Mouse (Mus musculus) embryonic fibroblast, embryonic 13.5 days (primary cell): ENCODE results near the gene Rdh19. TPM values are rescaled to one million over a fixed set of nuclear protein-coding genes. Genes with fewer than 3 reads are reported as not detected.

Experiments
- H3K27ac ChIP-seq: 2 replicates; pipeline ENCODE4 v1.5.1; 2012; ENCODE audit warnings: low read length, control low read depth, inconsistent platforms; ENCODE audit not compliant: insufficient read depth
- H3K4me1 ChIP-seq: 2 replicates; pipeline ENCODE4 v1.6.1; 2011; ENCODE audit warnings: low read length; ENCODE audit not compliant: control insufficient read depth, insufficient read depth
- H3K4me3 ChIP-seq: 2 replicates; pipeline ENCODE4 v1.5.1; 2011; ENCODE audit warnings: mild to moderate bottlenecking, control low read depth, low read length; ENCODE audit not compliant: insufficient read depth
- CTCF ChIP-seq: IDR thresholded peaks from 2 replicates; pipeline ENCODE4 v1.5.1; 2011; ENCODE audit warnings: mild to moderate bottlenecking, control low read depth, low read length, moderate library complexity, borderline replicate concordance; ENCODE audit not compliant: insufficient read depth
- POLR2A ChIP-seq: IDR thresholded peaks from 2 replicates; pipeline ENCODE4 v1.6.1; 2011; ENCODE audit warnings: low read depth, mild to moderate bottlenecking, control low read depth, low read length, moderate library complexity
- polyA plus RNA-seq: library from polyadenylated mRNA; stranded (reverse); fragments of >200 nt; gene quantifications from 2 replicates; pipeline ENCODE4 v1.2.4, GENCODE M21; 2011; ENCODE audit warnings: low read depth; ENCODE audit not compliant: missing spikeins, insufficient read length

The Rdh19 gene
- polyA plus RNA-seq, 1 experiment: not detected

DNA sequence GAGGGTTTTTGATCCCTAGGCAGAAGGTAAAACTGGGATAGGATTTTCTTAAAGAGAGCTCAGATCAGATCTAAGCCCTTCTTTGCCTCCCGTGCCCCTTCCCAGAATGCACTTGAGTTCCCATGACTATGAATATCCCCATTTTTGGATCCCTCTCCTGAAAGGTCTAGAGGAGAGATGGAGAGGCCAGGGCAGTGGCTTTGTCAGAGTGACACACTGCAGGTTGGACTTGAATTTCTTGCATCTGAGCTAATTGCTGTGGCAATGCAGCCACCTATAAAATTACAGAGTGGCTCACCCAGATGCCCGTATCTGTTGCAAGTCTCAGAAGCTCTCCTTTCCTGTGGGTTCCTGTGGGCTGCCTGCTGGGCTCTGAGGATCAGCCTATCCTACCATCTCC, 48.5 kb downstream of the Rdh19 start, which contains the start of gene Sdr9c7:
Gene Sdr9c7, plus strand, starts transcription at position 301 of the 400 bp plus-strand sequence.
- H3K4me3 ChIP-seq: no peak within 1 kb of the TSS
- TF ChIP-seq CTCF (no peak), POLR2A (no peak)
- H3K27ac ChIP-seq: no peak within 1 kb of the TSS
- no peaks in the 10 kb centered on the region for H3K4me1 ChIP-seq

DNA sequence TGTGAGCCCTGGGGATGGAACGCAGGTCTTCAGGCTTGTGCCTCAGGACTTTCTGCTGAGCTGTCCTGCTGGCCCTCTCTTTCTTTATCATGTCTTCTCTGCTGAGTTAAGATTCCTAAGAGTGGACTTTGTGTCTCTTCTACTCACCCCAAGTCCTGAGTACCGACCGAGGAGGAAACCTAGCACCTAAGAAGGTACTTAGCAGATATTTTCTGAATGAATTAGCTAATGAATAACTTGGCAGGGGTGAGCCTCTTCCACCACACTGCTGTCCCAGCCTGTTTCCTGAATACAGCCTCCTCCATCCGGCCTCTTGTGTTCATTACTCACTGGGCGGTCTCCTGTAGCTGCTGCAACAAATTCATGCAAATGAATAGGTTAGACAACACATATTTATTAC, 50.1 kb downstream of the Rdh19 start:
- no peak overlapping the region for H3K4me3 ChIP-seq
- no peak overlapping the region for H3K27ac ChIP-seq
- TF ChIP-seq CTCF (no peak), POLR2A (no peak)
- no peaks in the 10 kb centered on the region for H3K4me1 ChIP-seq

DNA sequence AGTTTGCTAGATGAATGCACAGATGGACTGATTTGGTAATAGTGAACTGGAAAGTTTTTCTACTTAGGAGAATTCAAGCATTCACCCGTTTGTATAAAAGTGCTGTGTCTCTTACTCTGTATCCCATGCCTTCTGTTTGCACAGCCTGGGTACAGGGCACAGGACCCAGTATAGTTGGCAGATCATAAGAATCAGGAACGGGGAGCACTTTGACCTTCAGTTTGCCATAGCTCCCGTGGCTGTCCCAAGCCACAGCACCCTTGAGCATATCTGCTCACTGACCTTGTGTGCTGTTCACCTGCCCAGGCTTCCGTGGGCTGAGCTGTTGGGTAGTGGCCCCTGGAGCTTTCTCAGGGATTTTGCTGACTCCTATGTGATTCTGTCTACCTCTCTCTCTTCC, 52.0 kb downstream of the Rdh19 start:
- Histone ChIP-seq H3K4me3 (no peak overlapping the region), H3K4me1 (no peaks in the 10 kb centered on the region), H3K27ac (no peak overlapping the region)
- TF ChIP-seq POLR2A (no peak), CTCF (no peak)

DNA sequence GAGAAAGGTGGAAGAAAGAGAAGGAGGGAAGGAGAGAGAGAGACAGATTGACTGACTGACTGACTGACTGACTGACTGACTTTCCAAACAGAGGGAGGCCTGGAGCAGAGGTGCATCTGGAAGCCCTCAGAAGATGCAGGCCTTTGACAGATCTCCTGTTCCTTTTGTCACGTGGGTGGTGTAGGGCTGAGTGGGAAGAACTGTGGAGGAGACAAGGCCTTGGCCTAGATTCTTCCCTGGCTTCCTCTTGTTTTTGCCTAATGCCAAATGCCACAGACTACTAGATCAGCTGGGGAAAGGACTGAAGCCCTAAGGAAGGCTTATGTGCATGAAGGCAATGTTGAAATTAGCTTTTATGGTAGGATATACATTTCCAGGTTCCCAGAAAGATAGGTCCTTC, 53.4 kb downstream of the Rdh19 start:
- no peak overlapping the region for H3K4me3 ChIP-seq
- no peak for TF ChIP-seq CTCF
- TF ChIP-seq POLR2A: no peak
- no peaks in the 10 kb centered on the region for H3K4me1 ChIP-seq
- H3K27ac ChIP-seq: no peak overlapping the region

DNA sequence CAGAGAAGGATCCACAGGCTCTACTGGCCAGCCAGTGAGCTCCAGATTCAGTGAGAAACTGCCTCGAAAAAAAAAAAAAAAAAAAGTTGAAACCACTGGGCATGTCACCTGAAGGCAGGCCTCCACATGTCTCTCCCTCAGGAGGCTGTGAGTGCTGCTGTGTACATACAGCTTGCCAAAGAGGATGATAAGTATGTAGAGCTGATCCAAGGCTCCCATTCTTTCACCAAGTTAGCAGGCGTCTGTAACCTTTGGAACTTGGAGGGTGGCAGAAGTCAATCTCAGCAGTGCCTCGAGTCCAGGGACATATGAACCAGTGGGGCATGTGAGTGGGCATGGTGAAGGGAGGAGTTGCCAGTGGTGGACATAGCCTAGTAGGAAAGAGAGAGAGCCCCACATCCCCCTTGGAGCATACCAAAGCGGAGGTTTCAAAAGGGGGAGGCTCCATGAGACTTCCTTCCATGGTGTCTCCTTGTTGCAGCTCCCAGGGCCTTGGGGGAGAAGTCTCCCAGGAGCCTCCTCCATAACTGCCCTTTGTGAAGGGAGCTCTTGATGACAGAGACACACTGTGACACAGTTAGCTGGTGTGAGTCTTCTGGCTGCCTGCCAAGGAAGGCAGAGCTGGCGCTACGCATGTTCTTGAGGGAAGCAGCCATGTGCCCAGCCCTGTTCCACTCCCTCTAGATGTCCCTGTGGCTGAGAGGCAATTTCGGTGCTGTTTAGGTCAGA, 55.2 kb downstream of the Rdh19 start:
- Histone ChIP-seq H3K27ac (no peak overlapping the region), H3K4me3 (no peak overlapping the region), H3K4me1 (no peaks in the 10 kb centered on the region)
- TF ChIP-seq POLR2A (no peak), CTCF (no peak)

DNA sequence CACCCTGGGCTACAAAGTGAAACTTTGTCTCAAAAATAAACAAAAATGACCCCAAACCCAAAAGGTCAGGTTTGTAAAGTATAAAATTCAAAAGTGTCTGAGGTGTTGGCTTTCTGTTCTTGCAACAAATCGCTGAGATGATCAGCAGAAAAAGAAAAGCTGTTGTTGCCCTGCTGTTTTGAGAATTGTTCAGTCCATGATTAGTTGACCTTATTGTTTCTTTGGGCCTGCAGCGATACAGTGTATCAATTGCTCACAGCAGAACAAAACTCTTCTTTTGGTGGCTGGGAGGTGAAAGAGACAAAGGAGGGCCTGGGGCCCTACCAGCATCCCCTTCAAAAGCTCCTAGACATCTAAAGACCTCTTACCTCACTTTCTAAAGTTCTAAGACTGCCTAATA, 56.4 kb downstream of the Rdh19 start:
- TF ChIP-seq POLR2A (no peak), CTCF (no peak)
- Histone ChIP-seq H3K27ac (no peak overlapping the region), H3K4me1 (no peaks in the 10 kb centered on the region), H3K4me3 (no peak overlapping the region)

DNA sequence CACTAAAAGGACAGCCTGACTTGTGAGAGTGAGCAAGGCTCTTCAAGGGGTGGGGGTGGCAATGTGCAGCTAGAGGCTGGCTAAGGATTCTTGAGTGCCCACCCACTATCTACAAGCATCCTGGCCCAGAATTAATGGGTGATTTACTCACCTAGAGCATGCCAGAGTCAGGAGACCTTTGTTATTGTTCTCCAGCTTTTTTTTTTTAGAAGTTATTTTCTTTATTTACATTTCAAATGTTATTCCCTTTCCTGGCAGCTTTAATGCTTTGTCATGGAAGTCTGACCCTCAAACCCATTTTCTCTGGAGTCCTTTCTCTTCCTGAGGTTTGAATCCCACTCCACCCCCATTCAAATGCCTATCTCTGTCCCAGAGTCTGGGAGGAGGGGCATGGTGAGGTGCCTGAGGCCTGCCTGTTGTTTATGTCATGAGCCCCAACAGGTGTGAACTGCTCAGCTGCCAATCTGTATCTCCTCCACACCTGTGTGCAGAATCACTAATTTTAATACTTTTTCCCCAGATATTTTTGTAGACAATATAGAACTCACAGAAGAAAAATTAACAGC, 57.7 kb downstream of the Rdh19 start:
- Histone ChIP-seq H3K4me3 (no peak overlapping the region), H3K4me1 (no peaks in the 10 kb centered on the region), H3K27ac (no peak overlapping the region)
- TF ChIP-seq CTCF (no peak), POLR2A (no peak)

Other genes with a start within 250 kb of the Rdh19 start
- gene Lrp1, start 228.8 kb upstream of the Rdh19 start, polyA plus RNA-seq: 387 and 453 TPM in 2 replicates
- gene Stat6, start 206.9 kb upstream of the Rdh19 start, polyA plus RNA-seq: 55.1 and 55.8 TPM in 2 replicates
- 8.5 and 10.6 TPM in 2 replicates for gene Nemp1, start 183.0 kb upstream of the Rdh19 start, polyA plus RNA-seq
- gene Nab2, start 181.4 kb upstream of the Rdh19 start, polyA plus RNA-seq: 69.7 and 77.8 TPM in 2 replicates
- gene Myo1a, start 144.8 kb upstream of the Rdh19 start, polyA plus RNA-seq: 0.51 TPM in 1 of 2 replicates, not detected in the other
- not detected in 2 replicates for gene Tac2, start 125.5 kb upstream of the Rdh19 start, polyA plus RNA-seq
- gene Zbtb39, start 110.4 kb upstream of the Rdh19 start, polyA plus RNA-seq: 5.4 and 5.8 TPM in 2 replicates
- gene Gpr182, start 98.2 kb upstream of the Rdh19 start, polyA plus RNA-seq: not detected in 2 replicates
- 0.17 and 0.30 TPM in 2 replicates for gene Rdh1, start 90.2 kb upstream of the Rdh19 start, polyA plus RNA-seq
- not detected in 2 replicates for gene Rdh16f1, start 90.1 kb upstream of the Rdh19 start, polyA plus RNA-seq
- gene Rdh9, start 73.5 kb upstream of the Rdh19 start, polyA plus RNA-seq: 0.76 and 0.78 TPM in 2 replicates
- gene Rdh16, start 48.8 kb upstream of the Rdh19 start, polyA plus RNA-seq: 0.18 TPM in 1 of 2 replicates, not detected in the other
- not detected in 2 replicates for gene Rdh16f2, start 16.5 kb downstream of the Rdh19 start, polyA plus RNA-seq
- gene Rdh7, start 38.9 kb downstream of the Rdh19 start, polyA plus RNA-seq: not detected in 2 replicates
- not detected in 2 replicates for gene Sdr9c7, start 48.6 kb downstream of the Rdh19 start, polyA plus RNA-seq
- not detected in 2 replicates for gene Hsd17b6, start 157.7 kb downstream of the Rdh19 start, polyA plus RNA-seq
- 21.8 and 30.9 TPM in 2 replicates for gene Prim1, start 165.2 kb downstream of the Rdh19 start, polyA plus RNA-seq
- 887 and 940 TPM in 2 replicates for gene Naca, start 185.6 kb downstream of the Rdh19 start, polyA plus RNA-seq
- gene Ptges3, start 209.0 kb downstream of the Rdh19 start, polyA plus RNA-seq: 270 and 308 TPM in 2 replicates
- gene Atp5b, start 233.3 kb downstream of the Rdh19 start, polyA plus RNA-seq: 979 and 1,112 TPM in 2 replicates
- gene Baz2a, start 241.6 kb downstream of the Rdh19 start, polyA plus RNA-seq: 32.4 and 36.8 TPM in 2 replicates